Mouse (Mus musculus): ENCODE measurements around the gene Stard3.

Gene Stard3

GRCm38 (mm10) chr11:98394301-98394700 lies 36.1 kb downstream of the Stard3 start:
- DNase-seq (ENCODE audit: extremely low spot score, low spot score): no peak

DNA sequence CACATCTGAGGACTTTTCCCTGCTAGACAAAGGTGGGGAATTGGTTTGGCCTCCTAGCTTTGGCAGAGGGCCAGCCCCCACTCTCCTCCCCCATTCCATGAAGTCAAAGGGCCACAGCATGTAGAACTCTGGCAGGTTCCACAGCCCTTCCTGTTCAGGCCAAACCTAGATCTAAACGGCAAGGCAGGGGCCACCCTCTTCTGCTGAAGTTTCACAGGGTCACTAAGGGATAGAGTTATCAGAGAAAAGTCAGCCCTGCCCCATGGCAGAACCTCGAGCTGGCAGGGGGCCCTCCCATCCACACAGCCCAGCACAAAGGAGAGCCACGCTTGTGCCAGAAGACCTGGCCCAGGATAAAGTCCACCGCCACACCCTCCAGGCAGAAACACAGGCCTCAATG lies 36.9 kb downstream of the Stard3 start:
- no peak for DNase-seq (ENCODE audit: extremely low spot score, low spot score)

GRCm38 (mm10) chr11:98397946-98398345 lies 39.8 kb downstream of the Stard3 start:
- DNase-seq (ENCODE audit: extremely low spot score, low spot score): no peak

- DNase-seq (ENCODE audit: extremely low spot score, low spot score): peak; percentile 94
Observed at GRCm38 (mm10) chr11:98400161-98400726, 42.1 kb downstream of the Stard3 start, which contains the start of gene Pgap3. Gene Pgap3, minus strand, starts transcription at chr11:98400490.

DNA sequence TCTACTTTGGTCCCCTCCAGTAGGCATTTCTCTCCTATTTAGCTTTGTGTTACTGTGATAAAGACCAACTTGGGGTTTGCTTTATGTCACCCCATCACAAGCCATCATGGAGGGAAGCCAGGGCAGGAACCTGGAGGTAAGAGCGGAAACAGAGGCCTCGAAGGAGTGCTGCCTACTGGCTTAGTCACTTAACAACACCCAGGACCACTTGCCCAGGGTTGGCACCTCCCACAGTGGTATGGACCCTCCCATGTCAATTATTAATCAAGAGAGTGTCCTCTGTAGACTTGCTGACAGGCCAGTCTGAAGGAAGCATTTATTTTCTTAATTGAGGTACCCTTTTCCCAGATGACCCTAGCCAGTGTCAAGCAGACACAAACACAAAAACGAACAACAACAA lies 42.6 kb downstream of the Stard3 start:
- no peak for DNase-seq (ENCODE audit: extremely low spot score, low spot score)

- DNase-seq (ENCODE audit: extremely low spot score, low spot score): no peak
Observed at GRCm38 (mm10) chr11:98406621-98407020, 48.5 kb downstream of the Stard3 start.

GRCm38 (mm10) chr11:98408872-98409271 lies 50.7 kb downstream of the Stard3 start:
- no peak for DNase-seq (ENCODE audit: extremely low spot score, low spot score)

- peak; percentile 40 for DNase-seq (ENCODE audit: extremely low spot score, low spot score)
Observed at GRCm38 (mm10) chr11:98409341-98409822, 51.2 kb downstream of the Stard3 start.

GRCm38 (mm10) chr11:98412273-98412796 lies 54.2 kb downstream of the Stard3 start, which contains the start of gene Erbb2:
Gene Erbb2, plus strand, starts transcription at chr11:98412470.
- DNase-seq (ENCODE audit: extremely low spot score, low spot score): peak; percentile 85

DNA sequence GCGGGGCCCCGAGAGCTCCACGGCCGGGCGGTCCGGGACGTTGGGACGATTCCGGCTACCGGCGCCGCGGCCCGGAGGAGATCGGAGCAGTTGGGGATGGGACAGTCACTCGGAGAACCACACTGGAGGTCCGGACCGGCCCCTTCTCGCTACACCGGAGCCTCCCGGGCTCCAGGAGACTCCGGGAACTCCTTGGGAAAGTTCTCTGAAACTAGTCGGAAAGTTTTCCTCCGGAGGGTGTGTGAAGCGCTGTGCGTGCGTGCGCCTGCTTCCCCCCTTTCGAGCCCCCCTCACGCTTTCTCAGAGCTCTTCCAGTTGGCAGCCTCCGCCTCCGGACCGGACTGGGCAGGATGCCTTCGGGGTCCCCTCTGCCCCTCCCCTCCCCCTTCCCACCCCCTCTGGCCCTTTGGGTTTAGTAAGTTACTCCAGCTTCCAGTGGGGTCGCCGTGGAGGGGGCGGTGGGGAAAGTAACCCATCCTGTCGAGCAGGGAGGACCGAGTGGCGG lies 54.7 kb downstream of the Stard3 start:
- DNase-seq (ENCODE audit: extremely low spot score, low spot score): peak; percentile 75

GRCm38 (mm10) chr11:98413731-98414130 lies 55.6 kb downstream of the Stard3 start:
- no peak for DNase-seq (ENCODE audit: extremely low spot score, low spot score)

- no peak for DNase-seq (ENCODE audit: extremely low spot score, low spot score)
Observed at GRCm38 (mm10) chr11:98414162-98414561, 56.0 kb downstream of the Stard3 start.

DNA sequence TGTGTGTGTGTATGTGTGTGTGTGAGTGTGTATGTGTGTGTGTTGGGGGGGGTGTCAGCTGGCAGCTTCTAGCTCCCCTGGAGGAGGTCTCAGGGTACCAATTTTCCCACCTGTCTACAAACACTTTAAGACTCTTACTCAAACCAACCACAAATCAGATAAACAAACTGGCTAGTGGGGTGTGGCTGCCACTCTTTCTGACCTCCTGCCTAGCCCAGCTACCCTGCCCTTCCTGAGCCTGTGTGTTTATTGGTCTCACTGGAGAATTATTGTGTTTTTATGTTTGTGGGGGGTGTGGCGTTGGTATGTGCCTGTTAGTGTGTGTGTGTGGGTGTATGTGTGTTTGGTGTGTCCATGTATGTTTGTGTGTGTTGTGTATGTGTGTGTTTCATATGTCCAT lies 58.9 kb downstream of the Stard3 start:
- no peak for DNase-seq (ENCODE audit: extremely low spot score, low spot score)

- no peak for DNase-seq (ENCODE audit: extremely low spot score, low spot score)
Observed at GRCm38 (mm10) chr11:98418273-98418672, 60.1 kb downstream of the Stard3 start.

- no peak for DNase-seq (ENCODE audit: extremely low spot score, low spot score)
Observed at GRCm38 (mm10) chr11:98418939-98419547, 60.9 kb downstream of the Stard3 start.

DNA sequence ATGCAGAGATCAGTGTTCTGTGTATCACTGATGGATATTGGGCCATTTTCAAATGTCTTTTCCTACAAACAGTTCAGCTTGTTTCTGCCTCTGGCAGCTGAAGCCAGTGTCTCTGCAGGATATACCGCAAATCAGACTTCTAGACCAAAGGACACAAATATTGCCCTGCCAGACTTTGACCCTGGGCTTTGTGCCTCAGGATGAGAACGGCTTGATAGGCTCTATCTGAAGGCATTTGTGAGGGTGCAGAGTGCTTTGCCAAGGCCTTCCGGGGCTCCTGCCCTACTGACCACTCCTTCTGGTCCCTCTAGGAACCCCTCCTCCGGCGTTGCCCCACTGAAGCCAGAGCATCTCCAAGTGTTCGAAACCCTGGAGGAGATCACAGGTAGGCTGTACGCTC lies 68.4 kb downstream of the Stard3 start:
- DNase-seq (ENCODE audit: extremely low spot score, low spot score): no peak

DNA sequence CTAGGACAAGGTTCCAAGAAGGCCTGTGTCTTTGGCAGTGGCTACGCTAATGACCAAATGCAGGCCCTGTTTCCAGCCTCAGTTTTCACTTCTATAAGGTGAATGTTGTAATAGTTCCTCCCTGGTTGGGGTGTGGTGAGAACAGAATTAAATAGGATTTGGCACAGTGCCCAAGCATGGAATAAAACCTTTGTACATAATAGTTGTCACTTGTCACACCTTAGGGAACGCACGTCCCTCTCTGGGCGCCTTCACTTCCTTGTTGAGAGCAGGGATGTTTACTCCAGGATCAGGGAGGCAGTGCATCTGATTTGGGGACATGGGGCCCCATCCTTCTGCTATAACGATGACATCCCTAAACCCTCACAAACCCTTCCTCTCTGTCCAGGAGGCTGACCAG lies 70.3 kb downstream of the Stard3 start:
- DNase-seq (ENCODE audit: extremely low spot score, low spot score): no peak

All from neural tube, embryonic 10.5 days (tissue).